Mouse (Mus musculus): Measurements from ENCODE around the gene Sobp.

The Sobp gene

GRCm38 (mm10) chr10:42994331-42994782, 180.0 kb downstream of the Sobp start:
- DNase-seq (ENCODE audit: low spot score in 2 of 2): no peak

GRCm38 (mm10) chr10:42991018-42991417, 183.3 kb downstream of the Sobp start:
- no peak for DNase-seq (ENCODE audit: low spot score in 2 of 2)

GRCm38 (mm10) chr10:42989910-42990309, 184.4 kb downstream of the Sobp start:
- peak; percentile 52 to 72 for DNase-seq (ENCODE audit: low spot score in 2 of 2)

GRCm38 (mm10) chr10:42988627-42989026, 185.7 kb downstream of the Sobp start:
- no peak for DNase-seq (ENCODE audit: low spot score in 2 of 2)

- DNase-seq (ENCODE audit: low spot score in 2 of 2): no peak
Observed at GRCm38 (mm10) chr10:42987594-42988052, 186.7 kb downstream of the Sobp start.

- DNase-seq (ENCODE audit: low spot score in 2 of 2): no peak
Observed at GRCm38 (mm10) chr10:42984886-42985285, 189.4 kb downstream of the Sobp start.

GRCm38 (mm10) chr10:42980999-42981757, 193.2 kb downstream of the Sobp start:
- DNase-seq (ENCODE audit: low spot score in 2 of 2): no peak

GRCm38 (mm10) chr10:42978346-42978745, 196.0 kb downstream of the Sobp start:
- peak; percentile 34 to 40 for DNase-seq (ENCODE audit: low spot score in 2 of 2)

- no peak for DNase-seq (ENCODE audit: low spot score in 2 of 2)
Observed at GRCm38 (mm10) chr10:42976577-42976976, 197.8 kb downstream of the Sobp start.

GRCm38 (mm10) chr10:42973537-42973936, 200.8 kb downstream of the Sobp start:
- DNase-seq (ENCODE audit: low spot score in 2 of 2): no peak

GRCm38 (mm10) chr10:42972504-42973172, 201.7 kb downstream of the Sobp start:
- peak; percentile 56 to 72 for DNase-seq (ENCODE audit: low spot score in 2 of 2)

- DNase-seq (ENCODE audit: low spot score in 2 of 2): no peak
Observed at GRCm38 (mm10) chr10:42968332-42968731, 206.0 kb downstream of the Sobp start.

GRCm38 (mm10) chr10:42963061-42963460, 211.3 kb downstream of the Sobp start:
- DNase-seq (ENCODE audit: low spot score in 2 of 2): no peak

- no peak for DNase-seq (ENCODE audit: low spot score in 2 of 2)
Observed at GRCm38 (mm10) chr10:42962655-42963054, 211.7 kb downstream of the Sobp start.

- no peak for DNase-seq (ENCODE audit: low spot score in 2 of 2)
Observed at GRCm38 (mm10) chr10:42962181-42962601, 212.1 kb downstream of the Sobp start.

- no peak for DNase-seq (ENCODE audit: low spot score in 2 of 2)
Observed at GRCm38 (mm10) chr10:42961771-42962170, 212.6 kb downstream of the Sobp start.

GRCm38 (mm10) chr10:42958686-42959085, 215.6 kb downstream of the Sobp start:
- no peak for DNase-seq (ENCODE audit: low spot score in 2 of 2)

- DNase-seq (ENCODE audit: low spot score in 2 of 2): peak; percentile 86 to 87
Observed at GRCm38 (mm10) chr10:42957881-42958651, 216.3 kb downstream of the Sobp start.

- DNase-seq (ENCODE audit: low spot score in 2 of 2): no peak
Observed at GRCm38 (mm10) chr10:42955205-42955604, 219.1 kb downstream of the Sobp start.

GRCm38 (mm10) chr10:42953601-42954000, 220.7 kb downstream of the Sobp start:
- DNase-seq (ENCODE audit: low spot score in 2 of 2): no peak
